Mouse (Mus musculus) lung, postnatal 0 days (tissue): ENCODE data around the gene Bag1. TPM values are rescaled to one million over a fixed set of nuclear protein-coding genes. Genes with fewer than 3 reads are reported as not detected.

Source experiments
- ATAC-seq: fragments of 200-750 bp; cut with Nextera tagmentation; 2 replicates; pipeline ENCODE4 v1.8.0; 2017; ENCODE audit warnings: moderate library complexity
- DNase-seq: peaks from one replicate; pipeline ENCODE4 v3.0.0-alpha.2; 2016; ENCODE audit warnings: low spot score
- H3K27ac ChIP-seq: fragments of 300-500 bp; sonication (generic); 2 replicates; pipeline ENCODE4 v1.5.1; 2014; ENCODE audit warnings: antibody characterized with exemption, mild to moderate bottlenecking, low read length, mixed read lengths
- H3K27me3 ChIP-seq: fragments of 300-500 bp; sonication (generic); replicated peaks from 2 replicates; pipeline ENCODE4 v1.6.1; 2014; ENCODE audit warnings: low read length, mixed read lengths; ENCODE audit not compliant: insufficient read depth
- H3K36me3 ChIP-seq: fragments of 300-500 bp; sonication (generic); 2 replicates; pipeline ENCODE4 v1.6.1; 2014; ENCODE audit warnings: low read length, mixed read lengths; ENCODE audit not compliant: insufficient read depth
- H3K4me1 ChIP-seq: fragments of 300-500 bp; sonication (generic); 2 replicates; pipeline ENCODE4 v1.6.1; 2014; ENCODE audit warnings: antibody characterized with exemption, low read depth, low read length, mixed read lengths; ENCODE audit not compliant: insufficient read depth
- H3K4me2 ChIP-seq: fragments of 300-500 bp; sonication (generic); replicated peaks from 2 replicates; pipeline ENCODE4 v1.6.1; 2014; ENCODE audit warnings: low read depth, mild to moderate bottlenecking, low read length, moderate library complexity, mixed read lengths
- H3K4me3 ChIP-seq: fragments of 300-500 bp; sonication (generic); 2 replicates; pipeline ENCODE4 v1.5.1; 2014; ENCODE audit warnings: low read depth, low read length
- H3K9ac ChIP-seq: fragments of 300-500 bp; sonication (generic); replicated peaks from 2 replicates; pipeline ENCODE4 v1.6.1; 2014; ENCODE audit warnings: low read depth, mild to moderate bottlenecking
- H3K9me3 ChIP-seq: fragments of 300-500 bp; sonication (generic); 2 replicates; pipeline ENCODE4 v1.6.1; 2016; ENCODE audit warnings: low read length, mixed read lengths
- CTCF ChIP-seq: IDR thresholded peaks from 2 replicates; pipeline ENCODE4 v1.5.1; 2016; ENCODE audit warnings: antibody characterized with exemption, mild to moderate bottlenecking
- EP300 ChIP-seq: IDR thresholded peaks from 2 replicates; pipeline ENCODE4 v1.6.1; 2016; ENCODE audit warnings: antibody characterized with exemption, mild to moderate bottlenecking, control low read depth
- WGBS: fragments of 180-500 bp; shearing (Covaris S2); extraction: QIAGEN DNeasy Blood & Tissue Kit; methylation state at CpG from one replicate; pipeline ENCODE4 v1.1.7; 2014; 5-methylcytosine and 5-hydroxymethylcytosine counted together
- polyA plus RNA-seq: library from polyadenylated mRNA; unstranded; fragments of >200 nt; fragmentation: Nextera tagmentation; extraction: Ambion mirVana; gene quantifications from 2 replicates; pipeline ENCODE4 v1.2.1, GENCODE M21; 2015

The Bag1 gene
- polyA plus RNA-seq, 1 experiment from 2014 or later = 234 TPM

GRCm38 (mm10) chr4:40916592-40917155, 31.4 kb downstream of the Bag1 start:
- no peak for DNase-seq
- Histone ChIP-seq H3K9me3 (no peaks in the 10 kb centered on the region), H3K27ac (no peak overlapping the region), H3K4me2 (no peak overlapping the region), H3K4me1 (0 out of 2 replicates have a peak, but pooled peaks cover 3% of the 10 kb centered on the region), H3K27me3 (no peaks in the 10 kb centered on the region), H3K4me3 (no peak overlapping the region), H3K36me3 (no peaks in the 10 kb centered on the region), H3K9ac (no peak overlapping the region)
- TF ChIP-seq EP300 = no peak
- TF ChIP-seq CTCF = peak; percentile 14; the same call in 1 of the 2 replicates
- ATAC-seq = no peak
- WGBS = 91% methylated on average over 7 of the region's 7 CpGs

- H3K9me3 ChIP-seq = no peaks in the 10 kb centered on the region
- H3K27ac ChIP-seq = no peak overlapping the region
Measured at GRCm38 (mm10) chr4:40915947-40916346, 32.1 kb downstream of the Bag1 start.

DNA sequence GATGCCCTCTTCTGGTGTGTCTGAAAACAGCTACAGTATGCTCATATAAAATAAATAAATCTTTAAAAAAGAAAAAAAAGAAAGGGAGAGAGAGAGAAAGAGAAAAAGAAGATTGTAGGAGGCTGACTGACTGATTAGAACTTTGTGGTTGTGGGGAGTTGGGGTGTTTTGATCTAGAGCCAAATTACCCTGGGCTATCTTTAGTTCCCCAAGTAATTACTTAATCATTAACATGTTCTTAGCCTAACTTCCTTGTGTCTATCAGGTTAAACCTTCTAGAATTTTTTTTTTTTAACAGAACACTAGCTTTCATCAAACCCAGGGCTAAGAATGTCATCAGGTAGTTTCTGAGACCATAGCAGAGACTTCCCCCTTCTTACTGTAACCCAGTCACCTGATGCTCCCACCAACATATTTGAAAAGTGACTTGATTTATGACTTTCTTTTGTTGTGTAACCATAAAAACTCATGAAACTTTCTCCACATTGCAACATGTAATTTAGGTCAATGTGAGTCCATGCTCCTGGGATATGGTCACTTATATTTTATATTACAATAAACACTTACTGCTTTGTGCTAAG, 33.7 kb downstream of the Bag1 start:
- H3K4me1 ChIP-seq = 0 out of 2 replicates have a peak, but pooled peaks cover 3% of the 10 kb centered on the region
- H3K36me3 ChIP-seq = no peaks in the 10 kb centered on the region
- H3K27ac ChIP-seq = no peak overlapping the region
- DNase-seq (peak; percentile 43), ATAC-seq (peak; percentile 40; the same call in 1 of the 2 replicates)
- no peak overlapping the region for H3K4me2 ChIP-seq
- no peaks in the 10 kb centered on the region for H3K9me3 ChIP-seq
- no peak overlapping the region for H3K9ac ChIP-seq
- TF ChIP-seq EP300 = no peak
- TF ChIP-seq CTCF = no peak
- H3K4me3 ChIP-seq = no peak overlapping the region
- H3K27me3 ChIP-seq = no peaks in the 10 kb centered on the region

More at GRCm38 (mm10) chr4:40915947-40916346, 32.1 kb downstream of the Bag1 start:
- Histone ChIP-seq H3K9ac (no peak overlapping the region), H3K4me3 (no peak overlapping the region), H3K36me3 (no peaks in the 10 kb centered on the region), H3K4me1 (0 out of 2 replicates have a peak, but pooled peaks cover 3% of the 10 kb centered on the region), H3K4me2 (no peak overlapping the region), H3K27me3 (no peaks in the 10 kb centered on the region)
- WGBS = 72% methylated on average over 5 of the region's 5 CpGs
- DNase-seq (no peak), ATAC-seq (peak; percentile 43; the same call in 1 of the 2 replicates)
- no peak for TF ChIP-seq CTCF
- TF ChIP-seq EP300 = no peak

GRCm38 (mm10) chr4:40908261-40908969, 39.7 kb downstream of the Bag1 start:
- Histone ChIP-seq H3K27ac (peak overlapping the region; percentile 85), H3K4me1 (no peaks in the 10 kb centered on the region), H3K9ac (0 out of 2 replicates have a peak overlapping the region, but pooled peaks have one; percentile 8), H3K9me3 (no peaks in the 10 kb centered on the region), H3K36me3 (no peaks in the 10 kb centered on the region), H3K4me2 (no peak overlapping the region), H3K27me3 (no peaks in the 10 kb centered on the region), H3K4me3 (no peak overlapping the region)
- TF ChIP-seq EP300 (peak; percentile 39; the same call in 1 of the 2 replicates), CTCF (no peak)
- WGBS = 33% methylated on average over 20 of the region's 20 CpGs
- DNase-seq = peak; percentile 84
- peak; percentile 90 for ATAC-seq

- no peak overlapping the region for H3K4me3 ChIP-seq
- 0 out of 2 replicates have a peak, but pooled peaks have one; percentile 15 for TF ChIP-seq EP300
- TF ChIP-seq CTCF = peak; percentile 79
- no peaks in the 10 kb centered on the region for H3K9me3 ChIP-seq
- no peaks in the 10 kb centered on the region for H3K36me3 ChIP-seq
- H3K27me3 ChIP-seq = no peaks in the 10 kb centered on the region
- H3K9ac ChIP-seq = no peak overlapping the region
- DNase-seq (peak; percentile 83), ATAC-seq (no peak)
- no peak overlapping the region for H3K27ac ChIP-seq
- H3K4me1 ChIP-seq = no peaks in the 10 kb centered on the region
- no peak overlapping the region for H3K4me2 ChIP-seq
- WGBS = 52% methylated on average over 1 of the region's 1 CpGs
Measured at GRCm38 (mm10) chr4:40906298-40906697, 41.8 kb downstream of the Bag1 start.

DNA sequence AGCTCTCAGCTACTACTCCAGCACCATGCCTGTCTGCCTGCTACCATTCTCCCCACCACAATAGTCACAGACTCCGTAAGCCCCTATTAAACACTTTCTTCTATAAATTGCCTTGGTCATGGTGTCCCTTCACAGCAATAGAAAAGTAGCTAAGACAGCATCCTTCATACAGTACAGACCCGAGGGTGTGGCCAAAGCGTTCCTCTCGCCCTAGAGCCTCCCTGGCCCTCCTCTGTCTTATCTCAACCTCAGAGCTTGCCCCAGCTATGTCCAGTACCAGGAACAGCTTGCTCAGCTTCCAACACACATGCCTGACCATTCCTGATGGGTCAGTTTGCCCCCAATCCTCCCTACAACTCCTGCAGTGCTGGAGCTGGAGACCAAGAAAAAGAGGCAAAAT, 47.5 kb downstream of the Bag1 start:
- Histone ChIP-seq H3K4me3 (no peak overlapping the region), H3K36me3 (no peaks in the 10 kb centered on the region), H3K27ac (no peak overlapping the region), H3K4me1 (no peaks in the 10 kb centered on the region), H3K4me2 (no peak overlapping the region), H3K27me3 (no peaks in the 10 kb centered on the region), H3K9me3 (no peaks in the 10 kb centered on the region), H3K9ac (no peak overlapping the region)
- DNase-seq = no peak
- 90% methylated on average over 4 of the region's 4 CpGs for WGBS
- TF ChIP-seq EP300 = no peak
- TF ChIP-seq CTCF = no peak
- no peak for ATAC-seq
